Mouse (Mus musculus): ENCODE measurements around the gene Awat2. TPM values are rescaled to one million over a fixed set of nuclear protein-coding genes. Genes with fewer than 3 reads are reported as not detected.

The Awat2 gene
- 0.24 TPM for total RNA-seq (2023)

GRCm38 (mm10) chrX:100442617-100443016 lies at the start of gene Awat2:
Gene Awat2 (minus strand): TSS chrX:100442717.

DNA sequence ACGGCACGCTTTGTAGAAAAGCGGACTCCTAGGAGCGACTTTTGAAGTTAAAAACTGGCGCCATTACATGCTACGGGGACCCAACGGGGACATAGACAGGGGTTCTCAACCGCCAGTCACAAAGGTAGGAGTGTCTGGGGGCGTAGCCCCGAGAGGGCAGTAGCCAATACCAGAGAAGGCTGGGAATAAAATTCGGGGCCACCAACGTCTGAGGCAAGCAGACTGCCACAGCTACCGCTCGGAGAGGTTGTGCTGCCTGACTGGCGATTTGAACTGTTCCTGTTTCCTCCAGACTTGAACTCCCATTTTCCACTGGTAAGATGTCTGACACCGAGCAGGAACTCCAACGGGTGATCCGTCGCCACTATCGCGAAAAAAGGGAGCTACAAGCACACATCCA lies 13.8 kb downstream of the Awat2 start, which contains the start of gene Otud6a:
TSS of gene Otud6a (plus strand) at position 321 of the 400 bp plus-strand sequence.

Other genes with a start within 250 kb of the Awat2 start
- not detected for gene Otud6a, start 13.7 kb downstream of the Awat2 start, total RNA-seq (2023)
- gene Igbp1, start 51.6 kb upstream of the Awat2 start, total RNA-seq (2023): 63.4 TPM
- not detected for gene Dgat2l6, start 82.1 kb upstream of the Awat2 start, total RNA-seq (2023)
- not detected for gene Awat1, start 129.5 kb upstream of the Awat2 start, total RNA-seq (2023)
- gene P2ry4, start 152.2 kb upstream of the Awat2 start, total RNA-seq (2023): not detected
- gene Arr3, start 162.8 kb upstream of the Awat2 start, total RNA-seq (2023): not detected
- 0.31 TPM for gene Kif4, start 183.0 kb upstream of the Awat2 start, total RNA-seq (2023)
- gene Pdzd11, start 183.9 kb upstream of the Awat2 start, total RNA-seq (2023): 19.0 TPM